Mouse (Mus musculus) midbrain, postnatal 0 days (tissue): ENCODE measurements around the gene Tdg. TPM values are rescaled to one million over a fixed set of nuclear protein-coding genes. Genes with fewer than 3 reads are reported as not detected.

Source experiments
- ATAC-seq: fragments of 200-750 bp; cut with Nextera tagmentation; 2 replicates; pipeline ENCODE4 v1.8.0; 2017; ENCODE audit warnings: moderate number of reproducible peaks, mild to moderate bottlenecking, moderate TSS enrichment, moderate library complexity; ENCODE audit not compliant: low FRiP score
- DNase-seq: peaks from one replicate; pipeline ENCODE4 v3.0.0-alpha.2; 2015; ENCODE audit warnings: low spot score
- H3K27ac ChIP-seq: fragments of 300-500 bp; sonication (generic); 2 replicates; pipeline ENCODE4 v1.5.1; 2014; ENCODE audit warnings: low read depth, mild to moderate bottlenecking, low read length, mixed read lengths
- H3K27me3 ChIP-seq: fragments of 300-500 bp; sonication (generic); 2 replicates; pipeline ENCODE4 v1.6.1; 2014; ENCODE audit warnings: low read length, control low read depth, mixed read lengths; ENCODE audit not compliant: insufficient read depth
- H3K36me3 ChIP-seq: fragments of 300-500 bp; sonication (generic); 2 replicates; pipeline ENCODE4 v1.6.1; 2014; ENCODE audit warnings: low read length, control low read depth, mixed read lengths; ENCODE audit not compliant: insufficient read depth
- H3K4me1 ChIP-seq: fragments of 300-500 bp; sonication (generic); 2 replicates; pipeline ENCODE4 v1.6.1; 2014; ENCODE audit warnings: mild to moderate bottlenecking, control low read depth, antibody characterized with exemption, low read length, mixed read lengths; ENCODE audit not compliant: insufficient read depth
- H3K4me2 ChIP-seq: fragments of 300-500 bp; sonication (generic); 2 replicates; pipeline ENCODE4 v1.6.1; 2014; ENCODE audit warnings: low read depth, mild to moderate bottlenecking, low read length, mixed read lengths; ENCODE audit not compliant: poor library complexity, severe bottlenecking
- H3K4me3 ChIP-seq: fragments of 300-500 bp; sonication (generic); 2 replicates; pipeline ENCODE4 v1.5.1; 2014; ENCODE audit warnings: low read depth, mild to moderate bottlenecking, low read length, moderate library complexity
- H3K9ac ChIP-seq: fragments of 300-500 bp; sonication (generic); replicated peaks from 2 replicates; pipeline ENCODE4 v1.6.1; 2014; ENCODE audit warnings: mild to moderate bottlenecking, low read length, moderate library complexity, mixed read lengths; ENCODE audit not compliant: poor library complexity, severe bottlenecking
- H3K9me3 ChIP-seq: fragments of 300-500 bp; sonication (generic); 2 replicates; pipeline ENCODE4 v1.6.1; 2016; ENCODE audit warnings: low read length, control low read depth
- CTCF ChIP-seq: IDR thresholded peaks from 2 replicates; pipeline ENCODE4 v1.5.1; 2016; ENCODE audit warnings: antibody characterized with exemption, mild to moderate bottlenecking
- WGBS: fragments of 180-500 bp; shearing (Covaris S2); extraction: QIAGEN DNeasy Blood & Tissue Kit; methylation state at CpG from one replicate; pipeline ENCODE4 v1.1.7; 2014; 5-methylcytosine and 5-hydroxymethylcytosine counted together
- polyA plus RNA-seq: library from polyadenylated mRNA; unstranded; fragments of >200 nt; fragmentation: Nextera tagmentation; extraction: Ambion mirVana; gene quantifications from 2 replicates; pipeline ENCODE4 v1.2.1, GENCODE M21; 2015
- total RNA-seq: library from RNA; depleted of rRNA; stranded (reverse); fragments of >200 nt; gene quantifications from 2 replicates; pipeline ENCODE4 v1.2.3, GENCODE M21; 2014

Gene Tdg
- total and polyA plus RNA-seq, 2 experiments from 2014 or later, result 60.9 to 121 TPM

- Histone ChIP-seq H3K9me3 (no peaks in the 10 kb centered on the region), H3K4me3 (no peak overlapping the region)
- WGBS, result 84% methylated on average over 3 of the region's 3 CpGs
Observed at GRCm38 (mm10) chr10:82654581-82654980, 25.0 kb downstream of the Tdg start.

GRCm38 (mm10) chr10:82661820-82662219 lies 32.2 kb downstream of the Tdg start:
- WGBS, result 91% methylated on average over 8 of the region's 8 CpGs
- Histone ChIP-seq H3K27me3 (no peaks in the 10 kb centered on the region), H3K9me3 (no peaks in the 10 kb centered on the region), H3K9ac (no peak overlapping the region), H3K4me2 (no peak overlapping the region), H3K4me3 (no peak overlapping the region), H3K27ac (no peak overlapping the region), H3K4me1 (no peaks in the 10 kb centered on the region), H3K36me3 (no peaks in the 10 kb centered on the region; the same call in 1 of the 2 replicates)
- DNase-seq (no peak), ATAC-seq (no peak)
- TF ChIP-seq CTCF, result no peak

More at GRCm38 (mm10) chr10:82654581-82654980, 25.0 kb downstream of the Tdg start:
- Histone ChIP-seq H3K9ac (no peak overlapping the region), H3K4me2 (no peak overlapping the region), H3K27ac (no peak overlapping the region), H3K4me1 (no peaks in the 10 kb centered on the region), H3K36me3 (peaks cover 12% of the 10 kb centered on the region), H3K27me3 (no peaks in the 10 kb centered on the region)
- TF ChIP-seq CTCF, result no peak
- DNase-seq (no peak), ATAC-seq (no peak)

GRCm38 (mm10) chr10:82662267-82662990 lies 32.8 kb downstream of the Tdg start:
- ATAC-seq (peak; percentile 47; the same call in 1 of the 2 replicates), DNase-seq (peak; percentile 72)
- TF ChIP-seq CTCF, result no peak
- no peak overlapping the region for H3K4me3 ChIP-seq
- 79% methylated on average over 14 of the region's 14 CpGs for WGBS
- H3K27me3 ChIP-seq, result no peaks in the 10 kb centered on the region
- no peak overlapping the region for H3K9ac ChIP-seq
- H3K27ac ChIP-seq, result no peak overlapping the region
- H3K9me3 ChIP-seq, result no peaks in the 10 kb centered on the region
- no peaks in the 10 kb centered on the region for H3K4me1 ChIP-seq
- H3K36me3 ChIP-seq, result no peaks in the 10 kb centered on the region; the same call in 1 of the 2 replicates
- H3K4me2 ChIP-seq, result no peak overlapping the region

- H3K4me2 ChIP-seq, result no peak overlapping the region
- H3K27me3 ChIP-seq, result no peaks in the 10 kb centered on the region
- H3K36me3 ChIP-seq, result no peaks in the 10 kb centered on the region; the same call in 1 of the 2 replicates
- H3K4me1 ChIP-seq, result no peaks in the 10 kb centered on the region
- DNase-seq (no peak), ATAC-seq (no peak)
- no peak overlapping the region for H3K4me3 ChIP-seq
- 86% methylated on average over 2 of the region's 2 CpGs for WGBS
- no peak for TF ChIP-seq CTCF
- H3K27ac ChIP-seq, result no peak overlapping the region
- H3K9ac ChIP-seq, result no peak overlapping the region
- H3K9me3 ChIP-seq, result no peaks in the 10 kb centered on the region
Observed at GRCm38 (mm10) chr10:82663289-82663688, 33.7 kb downstream of the Tdg start.

- ATAC-seq (no peak), DNase-seq (no peak)
- no peak for TF ChIP-seq CTCF
- Histone ChIP-seq H3K9me3 (no peaks in the 10 kb centered on the region), H3K4me1 (no peaks in the 10 kb centered on the region), H3K27ac (no peak overlapping the region), H3K36me3 (no peaks in the 10 kb centered on the region; the same call in 1 of the 2 replicates), H3K9ac (no peak overlapping the region), H3K4me2 (no peak overlapping the region), H3K4me3 (no peak overlapping the region), H3K27me3 (no peaks in the 10 kb centered on the region)
- WGBS, result 67% methylated on average over 3 of the region's 3 CpGs
Observed at GRCm38 (mm10) chr10:82665951-82666350, 36.3 kb downstream of the Tdg start.

- ATAC-seq (peak; percentile 91), DNase-seq (peak; percentile 94)
- Histone ChIP-seq H3K4me2 (peak overlapping the region; percentile 39), H3K4me3 (no peak overlapping the region), H3K36me3 (no peaks in the 10 kb centered on the region; the same call in 1 of the 2 replicates), H3K9me3 (no peaks in the 10 kb centered on the region), H3K27me3 (no peaks in the 10 kb centered on the region), H3K9ac (no peak overlapping the region), H3K27ac (no peak overlapping the region), H3K4me1 (no peaks in the 10 kb centered on the region)
- TF ChIP-seq CTCF, result peak; percentile 96
- 25% methylated on average over 22 of the region's 22 CpGs for WGBS
Observed at GRCm38 (mm10) chr10:82666436-82667234, 37.0 kb downstream of the Tdg start.
